Mouse (Mus musculus) C2C12 (cell line): ENCODE measurements around the gene Xpo4. TPM values are rescaled to one million over a fixed set of nuclear protein-coding genes. Genes with fewer than 3 reads are reported as not detected.

ENCODE experiments used
- H3K27me3 ChIP-seq: one replicate; pipeline ENCODE4 v1.6.1; 2011; ENCODE audit not compliant: control insufficient read depth, insufficient read depth, insufficient read length
- H3K36me3 ChIP-seq: one replicate; pipeline ENCODE4 v1.6.1; 2011; ENCODE audit not compliant: control insufficient read depth, insufficient read depth
- H3K4me3 ChIP-seq: one replicate; pipeline ENCODE4 v1.5.1; 2011; ENCODE audit warnings: mild to moderate bottlenecking, control low read depth; ENCODE audit not compliant: poor library complexity, insufficient read depth, severe bottlenecking
- H3K79me2 ChIP-seq: one replicate; pipeline ENCODE4 v1.6.1; 2011; ENCODE audit not compliant: control insufficient read depth, insufficient read depth
- H3K79me3 ChIP-seq: one replicate; pipeline ENCODE4 v1.6.1; 2011; ENCODE audit warnings: low read depth, control low read depth
- H3ac ChIP-seq: one replicate; pipeline ENCODE3; 2011; ENCODE audit warnings: low read depth; ENCODE audit not compliant: control insufficient read depth, insufficient read length
- CEBPB ChIP-seq: IDR thresholded peaks from one replicate; pipeline ENCODE4 v1.6.1; 2011; ENCODE audit warnings: low read depth, mild to moderate bottlenecking, control low read depth, moderate library complexity
- CTCF ChIP-seq: IDR thresholded peaks from one replicate; pipeline ENCODE4 v1.5.1; 2011; ENCODE audit not compliant: control insufficient read depth, insufficient read depth, insufficient read length
- FOSL1 ChIP-seq: IDR thresholded peaks from one replicate; pipeline ENCODE4 v1.8.0; 2011; ENCODE audit warnings: mild to moderate bottlenecking, low read length; ENCODE audit not compliant: poor library complexity, insufficient read depth, severe bottlenecking
- MAX ChIP-seq: IDR thresholded peaks from one replicate; pipeline ENCODE4 v1.6.1; 2011; ENCODE audit warnings: mild to moderate bottlenecking, control low read depth
- MYOD1 ChIP-seq: IDR thresholded peaks from one replicate; pipeline ENCODE4 v1.6.1; 2011; ENCODE audit warnings: low read depth; ENCODE audit not compliant: control insufficient read depth, insufficient read length
- MYOG ChIP-seq: IDR thresholded peaks from one replicate; pipeline ENCODE4 v1.6.1; 2011; ENCODE audit not compliant: control insufficient read depth, insufficient read length; ENCODE audit errors: extremely low read depth
- USF1 ChIP-seq: IDR thresholded peaks from one replicate; pipeline ENCODE4 v1.6.1; 2011; ENCODE audit warnings: low read depth, mild to moderate bottlenecking, control low read depth, moderate library complexity
- polyA plus RNA-seq: library from polyadenylated mRNA; unstranded; fragments of >200 nt; fragmentation: generic; extraction: Trizol; gene quantifications from one replicate; pipeline ENCODE4 v1.2.1, GENCODE M21; 2012; ENCODE audit warnings: missing spikeins

Gene Xpo4
- polyA plus RNA-seq, 1 experiment: 5.3 TPM

GRCm38 (mm10) chr14:57615828-57616227 is 49.4 kb downstream of the Xpo4 start:
- Histone ChIP-seq H3ac (no peak overlapping the region), H3K36me3 (peaks cover 36% of the 10 kb centered on the region), H3K79me3 (peaks cover 3% of the 10 kb centered on the region), H3K4me3 (no peak overlapping the region), H3K27me3 (no peaks in the 10 kb centered on the region), H3K79me2 (no peaks in the 10 kb centered on the region)
- TF ChIP-seq CEBPB (no peak), MYOD1 (no peak), MAX (no peak), CTCF (no peak), USF1 (no peak), FOSL1 (no peak), MYOG (no peak)

- no peak overlapping the region for H3ac ChIP-seq
- TF ChIP-seq MYOG (no peak), MAX (no peak)
- no peak overlapping the region for H3K4me3 ChIP-seq
- H3K27me3 ChIP-seq: no peaks in the 10 kb centered on the region
- peaks cover 28% of the 10 kb centered on the region for H3K79me2 ChIP-seq
- peaks cover 48% of the 10 kb centered on the region for H3K36me3 ChIP-seq
- peaks cover 8% of the 10 kb centered on the region for H3K79me3 ChIP-seq
Measured at GRCm38 (mm10) chr14:57611034-57611433, 54.2 kb downstream of the Xpo4 start.

GRCm38 (mm10) chr14:57609816-57610329 is 55.4 kb downstream of the Xpo4 start:
- Histone ChIP-seq H3K36me3 (peaks cover 46% of the 10 kb centered on the region), H3K79me2 (peaks cover 34% of the 10 kb centered on the region), H3K27me3 (no peaks in the 10 kb centered on the region), H3K79me3 (peaks cover 11% of the 10 kb centered on the region), H3K4me3 (no peak overlapping the region), H3ac (no peak overlapping the region)
- TF ChIP-seq CEBPB (no peak), FOSL1 (no peak)

- no peak overlapping the region for H3ac ChIP-seq
- TF ChIP-seq FOSL1 (no peak), USF1 (peak; percentile 28), MYOD1 (peak; percentile 13), MAX (no peak)
- H3K27me3 ChIP-seq: no peaks in the 10 kb centered on the region
- peaks cover 55% of the 10 kb centered on the region for H3K36me3 ChIP-seq
- peaks cover 34% of the 10 kb centered on the region for H3K79me2 ChIP-seq
- H3K4me3 ChIP-seq: no peak overlapping the region
- peaks cover 11% of the 10 kb centered on the region for H3K79me3 ChIP-seq
Measured at GRCm38 (mm10) chr14:57607500-57607899, 57.7 kb downstream of the Xpo4 start.

GRCm38 (mm10) chr14:57606663-57607365 is 58.4 kb downstream of the Xpo4 start:
- H3K27me3 ChIP-seq: no peaks in the 10 kb centered on the region
- TF ChIP-seq MYOG (no peak), CTCF (no peak), FOSL1 (no peak), CEBPB (no peak)
- H3K36me3 ChIP-seq: peaks cover 61% of the 10 kb centered on the region
- peaks cover 11% of the 10 kb centered on the region for H3K79me3 ChIP-seq
- H3ac ChIP-seq: no peak overlapping the region
- H3K4me3 ChIP-seq: no peak overlapping the region
- H3K79me2 ChIP-seq: peaks cover 34% of the 10 kb centered on the region

- Histone ChIP-seq H3K36me3 (peaks cover 79% of the 10 kb centered on the region), H3ac (no peak overlapping the region), H3K27me3 (no peaks in the 10 kb centered on the region), H3K79me3 (no peaks in the 10 kb centered on the region), H3K79me2 (no peaks in the 10 kb centered on the region), H3K4me3 (no peak overlapping the region)
- TF ChIP-seq MAX (no peak), MYOG (no peak), USF1 (no peak), MYOD1 (no peak), CEBPB (no peak), FOSL1 (no peak), CTCF (no peak)
Measured at GRCm38 (mm10) chr14:57593279-57593678, 72.0 kb downstream of the Xpo4 start.
